Mouse (Mus musculus): ENCODE measurements around the gene P2ry2. TPM values are rescaled to one million over a fixed set of nuclear protein-coding genes. Genes with fewer than 3 reads are reported as not detected.

Gene P2ry2
- total RNA-seq, 2 experiments from 2014 or later, result 0.58 to 0.67 TPM

DNA sequence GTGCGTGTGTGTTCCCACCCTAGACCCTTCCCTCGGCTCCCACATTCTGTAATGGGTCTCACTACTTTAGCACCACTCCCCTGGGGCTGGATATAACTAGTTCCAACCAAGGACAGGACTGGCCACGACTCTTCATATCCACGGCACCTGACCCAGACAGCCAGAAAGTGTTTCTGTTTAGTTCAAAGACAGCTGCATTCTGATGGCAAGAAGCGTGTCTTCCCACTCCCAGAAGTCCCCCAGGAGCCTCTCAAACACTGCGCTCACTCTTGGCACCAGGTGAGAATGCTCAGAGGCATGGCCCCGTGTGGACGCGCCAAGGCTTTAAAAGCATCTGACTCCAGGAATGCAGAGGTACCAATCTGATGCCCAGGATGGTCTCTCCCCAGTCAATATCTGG, 16.3 kb upstream of the P2ry2 start:
- DNase-seq (ENCODE audit: extremely low spot score in 1 of 2, low spot score in 2 of 2), result no peak
- intact Hi-C loops (cut with DNase I), result no loop called here

DNA sequence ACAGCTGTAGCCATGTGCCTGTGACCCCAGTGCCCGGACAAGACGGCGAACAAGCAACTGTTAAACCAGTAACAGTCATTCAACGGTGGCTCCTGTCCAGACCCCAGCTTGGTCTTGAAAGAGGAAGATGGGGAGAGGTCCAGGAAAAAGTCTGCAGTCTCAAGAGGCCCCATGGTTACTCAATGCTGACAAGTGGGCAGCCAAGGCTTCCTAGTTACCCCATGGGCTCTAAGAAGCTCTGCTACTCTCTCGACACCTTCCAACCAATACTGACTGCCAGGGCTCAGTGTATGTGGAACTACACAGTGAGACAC, 15.7 kb upstream of the P2ry2 start:
- DNase-seq (ENCODE audit: extremely low spot score in 1 of 2, low spot score in 2 of 2), result no peak
- intact Hi-C loops (cut with DNase I), result no loop called here

DNA sequence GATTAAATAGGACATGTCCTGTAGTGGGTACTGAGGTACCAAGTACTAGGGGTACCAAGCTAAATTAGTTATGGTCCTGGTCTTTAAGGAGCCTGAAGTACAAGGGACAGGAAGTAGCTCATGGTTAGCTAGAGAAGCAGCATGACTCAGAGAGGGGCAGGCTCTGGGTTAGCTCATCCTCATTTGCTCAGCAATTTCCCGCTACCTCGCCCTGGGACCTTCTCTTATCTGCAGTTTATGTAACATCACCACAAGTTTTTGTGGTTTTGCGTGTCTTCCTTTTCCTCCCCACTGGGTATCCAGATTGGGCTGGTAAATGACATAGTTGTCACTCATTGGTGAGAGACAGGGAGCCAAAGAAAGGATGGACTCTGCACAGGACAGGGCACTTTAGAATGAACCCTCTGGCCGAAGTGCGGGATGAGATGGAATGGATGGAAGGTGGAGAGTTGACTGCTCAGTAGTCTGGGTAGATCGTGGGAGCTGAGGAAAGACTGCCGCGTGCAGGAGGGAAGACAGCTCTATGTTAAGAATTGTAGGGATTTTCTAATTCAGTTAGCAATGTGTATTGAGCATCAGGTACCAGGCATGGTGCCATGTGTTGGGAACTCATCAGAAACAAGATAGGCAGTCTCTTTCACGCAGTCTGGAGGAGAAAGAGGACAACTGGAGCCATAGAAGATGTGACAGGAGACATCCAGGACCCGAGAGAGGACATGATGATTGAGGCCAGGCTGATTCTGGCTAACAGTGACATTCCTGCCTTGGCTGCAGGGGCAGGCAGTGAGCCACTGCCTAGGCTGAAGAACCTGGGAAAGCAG, 15.2 kb upstream of the P2ry2 start:
- intact Hi-C loops (cut with DNase I), result no loop called here
- DNase-seq (ENCODE audit: extremely low spot score in 1 of 2, low spot score in 2 of 2), result no peak

DNA sequence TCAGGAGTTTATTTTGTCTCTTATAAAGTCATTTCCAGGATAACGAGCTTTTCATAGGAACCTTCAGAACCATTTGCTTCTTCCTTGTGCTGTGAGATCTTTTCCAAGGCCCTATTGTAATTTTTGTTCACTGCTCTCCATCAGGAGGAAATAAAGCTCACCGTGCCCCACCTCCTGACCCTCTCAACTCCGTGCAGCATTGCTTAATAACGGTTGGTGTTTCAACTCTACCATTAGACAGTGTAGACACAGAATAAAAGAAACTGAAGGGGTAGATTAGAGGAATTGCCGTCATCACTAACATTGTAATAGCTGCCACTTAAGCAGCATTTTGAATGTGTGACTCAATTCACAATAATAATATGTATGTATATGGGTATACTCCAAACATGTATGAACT, 14.2 kb upstream of the P2ry2 start:
- no peak for DNase-seq (ENCODE audit: extremely low spot score in 1 of 2, low spot score in 2 of 2)
- intact Hi-C loops (cut with DNase I), result no loop called here

DNA sequence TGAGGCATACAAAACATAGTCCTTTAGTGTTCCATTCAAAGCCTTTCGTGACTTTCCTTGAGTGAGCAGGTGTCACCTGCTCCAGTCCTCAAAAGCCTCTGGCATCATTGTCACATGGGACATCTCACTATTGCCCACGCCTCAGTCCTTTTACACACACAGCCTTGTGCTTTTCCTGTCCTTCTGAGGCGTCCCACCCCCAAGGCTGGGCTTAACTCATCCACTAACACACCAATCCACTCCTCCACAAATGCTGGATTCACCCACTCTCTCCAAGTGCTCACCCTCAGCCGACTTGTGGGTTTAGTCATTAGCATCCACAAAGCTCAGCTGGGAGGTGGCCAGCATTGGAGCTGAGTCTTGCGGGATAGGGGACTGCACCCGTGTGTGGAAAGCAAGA, 4.8 kb upstream of the P2ry2 start:
- DNase-seq (ENCODE audit: extremely low spot score in 1 of 2, low spot score in 2 of 2), result no peak
- intact Hi-C loops (cut with DNase I), result no loop called here

DNA sequence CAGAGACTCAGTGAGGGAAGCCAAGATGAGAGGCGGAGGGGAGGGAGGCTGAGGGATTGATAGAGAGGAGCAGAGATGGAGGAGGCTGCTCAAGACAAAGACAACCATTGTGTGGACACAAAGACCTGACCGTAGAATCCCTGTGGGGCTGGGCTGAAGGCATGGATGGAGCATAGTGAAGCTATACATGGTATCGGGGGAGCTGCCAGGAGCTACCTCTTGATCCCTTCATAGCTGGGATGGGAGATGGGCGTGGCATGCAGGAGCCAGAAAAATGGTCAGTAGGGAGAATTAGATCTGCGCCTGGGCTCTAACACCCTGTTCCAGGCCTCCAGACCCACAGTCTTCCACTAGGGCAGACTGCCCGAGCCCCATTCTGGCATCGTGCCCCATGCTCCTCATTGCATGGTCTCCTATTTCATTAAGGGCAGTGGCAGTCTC, 4.4 kb upstream of the P2ry2 start:
- DNase-seq (ENCODE audit: extremely low spot score in 1 of 2, low spot score in 2 of 2), result peak; percentile 40 to 64
- intact Hi-C loops (cut with DNase I), result no loop called here

DNA sequence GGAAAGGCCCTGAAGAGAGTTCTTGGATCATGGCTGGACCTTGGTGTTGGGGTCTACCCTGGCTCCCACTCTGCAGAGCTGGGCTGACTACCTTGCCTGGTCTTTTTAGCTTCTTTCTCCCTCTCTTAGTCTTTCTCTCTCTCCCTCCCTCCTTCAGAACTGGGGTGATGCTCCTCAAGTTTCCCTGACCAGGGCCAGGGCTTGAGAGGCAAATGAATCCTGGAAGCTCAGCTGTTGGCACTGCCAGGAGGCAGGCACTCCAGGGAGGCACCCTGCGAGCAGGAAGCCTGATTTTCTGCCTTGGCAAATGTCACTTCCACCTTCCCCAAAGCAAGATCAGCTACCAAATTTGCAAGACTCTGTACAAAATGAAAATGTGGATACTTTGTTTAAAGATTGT, 2.3 kb upstream of the P2ry2 start:
- no peak for DNase-seq (ENCODE audit: extremely low spot score in 1 of 2, low spot score in 2 of 2)
- intact Hi-C loops (cut with DNase I), result no loop called here

DNA sequence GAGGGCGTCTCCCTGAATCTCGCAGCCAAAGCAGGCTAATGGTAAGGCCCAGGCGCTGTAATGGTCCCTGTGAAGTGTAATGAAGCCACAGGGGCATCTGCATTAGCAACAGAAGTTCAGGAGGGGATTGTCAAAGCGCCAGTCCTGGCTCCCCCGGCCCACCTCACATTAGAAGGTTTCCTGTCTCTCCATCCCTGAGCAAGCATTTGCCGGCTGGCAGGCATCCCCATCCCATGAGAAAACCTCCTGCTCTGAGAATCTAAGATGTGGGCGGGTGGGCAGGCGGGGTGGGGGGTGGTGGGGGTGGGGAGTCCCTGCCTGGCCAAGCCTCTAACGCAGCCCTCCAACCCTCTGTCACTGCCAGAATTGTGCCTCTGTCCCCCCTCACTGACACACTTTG, 1.4 kb upstream of the P2ry2 start:
- intact Hi-C loops (cut with DNase I), result no loop called here
- DNase-seq (ENCODE audit: extremely low spot score in 1 of 2, low spot score in 2 of 2), result no peak

DNA sequence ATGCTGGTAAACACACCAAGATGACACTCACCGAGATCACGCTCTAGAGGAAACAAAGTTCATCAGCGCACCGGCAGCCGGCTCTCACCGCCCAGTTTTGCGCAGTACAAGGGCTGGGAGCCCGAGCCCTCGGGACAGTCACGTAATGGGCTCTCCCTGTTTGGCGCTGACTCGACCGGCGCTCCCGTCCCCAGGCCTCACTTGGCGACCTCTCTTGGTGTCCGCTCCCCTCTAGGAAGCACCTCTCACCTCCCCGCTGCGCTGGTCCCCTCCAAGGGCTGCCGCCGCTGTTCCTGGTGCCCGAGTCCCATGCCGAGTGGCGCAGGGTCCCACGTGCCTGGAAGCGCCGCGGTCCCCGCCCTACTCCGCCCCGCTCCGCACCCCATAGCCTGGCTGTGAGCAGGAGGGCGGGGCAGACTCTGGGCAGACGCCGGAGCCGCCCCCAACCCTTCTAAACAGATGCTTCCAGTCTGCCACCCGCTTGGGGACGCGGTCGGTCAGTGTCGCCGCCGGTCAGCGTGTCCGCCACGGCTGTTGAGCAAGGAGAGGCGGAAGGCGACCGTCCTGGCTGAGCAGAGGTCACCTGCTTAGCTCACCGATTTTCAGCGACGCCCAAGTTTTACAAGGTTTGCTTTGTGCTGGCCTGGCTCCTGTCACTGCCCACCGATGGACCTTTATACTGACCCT, 842 bp downstream of the P2ry2 start:
- intact Hi-C loops (cut with DNase I), result no loop called here
- peak in 1 of 2 experiments; percentile 81 for DNase-seq (ENCODE audit: extremely low spot score in 1 of 2, low spot score in 2 of 2)

DNA sequence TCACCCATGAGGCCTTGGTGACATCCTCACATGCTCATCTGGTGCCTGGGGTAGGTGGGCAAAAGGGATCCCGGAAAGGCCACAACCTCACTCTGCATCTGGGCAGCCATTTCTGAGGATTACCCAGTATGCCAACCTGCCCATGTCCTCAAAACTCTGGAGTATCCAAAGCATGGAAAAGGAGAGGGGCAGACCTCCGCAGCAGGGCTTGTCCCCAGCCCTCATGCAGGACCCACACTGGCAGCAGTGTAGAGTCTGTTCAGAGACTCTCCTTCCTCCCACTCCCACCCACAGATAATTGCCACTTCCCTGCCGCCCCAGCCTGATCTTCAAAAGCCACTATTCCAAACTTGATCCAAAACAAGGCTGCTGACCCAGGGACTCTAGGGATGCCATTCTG, 1.9 kb downstream of the P2ry2 start:
- no peak for DNase-seq (ENCODE audit: extremely low spot score in 1 of 2, low spot score in 2 of 2)
- intact Hi-C loops (cut with DNase I), result no loop called here

DNA sequence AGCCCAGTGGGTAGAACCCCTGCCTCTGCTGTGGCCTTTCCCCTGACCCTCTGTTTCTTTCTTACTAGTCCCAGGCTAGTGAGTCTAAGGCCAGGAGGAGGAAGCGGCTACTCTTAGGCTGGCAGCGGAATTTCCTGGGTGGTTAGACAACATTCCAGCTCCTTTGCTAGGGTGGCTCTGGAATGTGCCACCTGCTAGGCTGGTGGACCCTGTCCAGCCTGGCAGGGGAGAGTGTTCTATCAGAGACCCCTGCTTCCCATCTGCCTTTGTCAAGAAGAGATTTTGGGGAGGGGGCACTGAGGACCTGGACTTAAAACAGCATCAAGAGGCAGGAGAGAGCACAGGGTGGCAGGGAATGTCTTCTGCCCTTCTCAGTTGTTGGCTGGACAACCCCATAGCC, 6.5 kb downstream of the P2ry2 start:
- no peak for DNase-seq (ENCODE audit: extremely low spot score in 1 of 2, low spot score in 2 of 2)
- intact Hi-C loops (cut with DNase I), result no loop called here

DNA sequence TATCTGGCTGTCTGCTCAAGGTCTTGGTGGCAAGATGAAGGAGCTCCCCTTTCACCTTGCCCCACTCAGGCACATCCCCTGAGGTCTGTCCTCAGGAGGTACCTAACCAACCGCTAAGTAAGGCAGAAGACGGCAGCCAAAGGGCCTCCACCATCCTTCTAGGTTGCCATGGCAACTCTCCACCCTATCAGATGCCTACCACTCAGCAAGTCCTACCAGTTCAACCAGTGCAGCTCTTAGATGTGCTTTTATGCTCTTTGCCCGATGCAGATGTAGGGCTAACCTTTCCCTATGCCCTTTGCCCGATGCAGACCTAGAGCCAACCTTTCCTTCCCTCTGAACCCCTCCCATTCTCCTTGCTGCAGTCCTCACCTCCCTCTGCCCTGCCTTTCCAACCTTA, 7.5 kb downstream of the P2ry2 start:
- intact Hi-C loops (cut with DNase I), result no loop called here
- DNase-seq (ENCODE audit: extremely low spot score in 1 of 2, low spot score in 2 of 2), result peak in 1 of 2 experiments; percentile 28

DNA sequence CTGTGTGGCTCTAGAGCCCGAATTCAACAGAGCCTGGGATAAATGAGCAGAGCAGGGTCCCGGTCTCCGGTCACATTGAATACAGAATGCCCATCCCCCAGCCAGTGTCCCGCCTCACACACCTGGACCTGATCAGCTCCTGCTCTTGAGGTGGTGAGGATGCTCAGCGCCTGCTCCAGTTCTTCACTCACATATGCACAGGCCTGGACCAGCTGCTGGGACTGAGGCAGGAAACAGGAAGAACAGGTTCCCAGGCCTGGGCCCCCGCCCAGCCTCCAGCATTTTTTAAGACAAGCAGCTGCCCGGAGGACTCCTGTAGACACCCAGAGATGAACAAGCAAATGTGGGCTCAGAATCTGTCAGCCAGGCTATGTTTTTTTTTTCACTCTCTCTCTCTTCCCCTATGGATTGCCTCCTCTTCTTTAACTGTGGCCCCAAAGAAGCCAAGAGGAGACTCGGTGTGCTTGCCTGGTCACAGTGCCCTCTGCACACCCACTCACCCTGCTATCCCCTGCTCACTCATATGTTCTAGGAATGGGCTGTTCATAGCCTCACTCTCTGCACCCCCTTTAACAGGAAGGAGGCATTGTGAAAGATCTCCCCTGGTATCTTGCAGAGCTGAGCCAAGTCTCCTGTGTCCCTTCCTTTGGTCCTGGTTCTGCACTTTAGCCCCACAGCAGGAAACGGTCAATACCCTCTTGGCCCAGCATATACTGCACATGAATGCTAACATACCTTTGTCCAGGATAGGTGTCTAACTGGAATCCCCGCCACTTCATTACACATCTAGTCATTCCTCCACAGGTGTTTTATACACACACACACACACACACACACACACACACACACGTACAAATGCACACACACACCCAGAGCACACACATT, 9.0 kb downstream of the P2ry2 start:
- intact Hi-C loops (cut with DNase I), result no loop called here
- DNase-seq (ENCODE audit: extremely low spot score in 1 of 2, low spot score in 2 of 2), result no peak

DNA sequence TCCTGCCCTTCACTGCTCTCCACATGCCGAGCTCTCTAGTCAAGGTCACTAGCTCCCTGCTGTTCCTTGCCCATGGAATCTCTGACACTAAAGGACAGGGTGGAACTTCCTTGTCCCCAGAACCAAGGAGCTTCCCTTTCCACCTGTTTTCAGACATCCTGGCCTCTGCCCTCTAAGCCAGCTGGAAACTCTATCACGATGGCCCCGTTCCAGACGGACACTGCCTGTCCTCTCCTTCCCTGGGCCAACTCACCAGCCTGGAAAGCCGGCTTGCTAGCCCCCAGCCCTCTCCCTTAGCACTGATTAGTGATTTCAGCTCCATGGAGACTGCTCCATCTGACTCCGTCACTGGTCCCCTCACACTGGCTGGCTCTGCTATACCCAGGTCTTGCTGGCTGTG, 10.4 kb downstream of the P2ry2 start:
- no peak for DNase-seq (ENCODE audit: extremely low spot score in 1 of 2, low spot score in 2 of 2)
- intact Hi-C loops (cut with DNase I), result no loop called here

DNA sequence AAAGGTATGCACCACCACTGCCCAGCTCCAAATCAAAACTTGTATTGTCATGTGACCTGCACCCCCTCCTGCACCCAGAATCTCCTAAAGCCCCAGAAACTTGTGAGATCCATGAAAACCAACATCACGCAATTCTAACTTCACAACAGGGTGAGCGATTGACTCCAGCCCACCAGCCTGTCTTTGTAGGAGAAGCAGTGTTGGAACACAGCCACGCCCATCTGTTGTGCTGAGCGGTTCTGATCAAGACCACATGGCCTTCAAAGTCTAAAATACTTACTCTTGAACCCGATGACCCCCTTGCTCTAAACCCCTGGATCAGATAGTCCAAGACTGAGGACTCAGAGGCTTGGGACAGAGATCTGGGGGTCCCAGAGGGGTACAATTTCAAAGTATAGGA, 13.0 kb downstream of the P2ry2 start:
- intact Hi-C loops (cut with DNase I), result no loop called here
- DNase-seq (ENCODE audit: extremely low spot score in 1 of 2, low spot score in 2 of 2), result no peak

DNA sequence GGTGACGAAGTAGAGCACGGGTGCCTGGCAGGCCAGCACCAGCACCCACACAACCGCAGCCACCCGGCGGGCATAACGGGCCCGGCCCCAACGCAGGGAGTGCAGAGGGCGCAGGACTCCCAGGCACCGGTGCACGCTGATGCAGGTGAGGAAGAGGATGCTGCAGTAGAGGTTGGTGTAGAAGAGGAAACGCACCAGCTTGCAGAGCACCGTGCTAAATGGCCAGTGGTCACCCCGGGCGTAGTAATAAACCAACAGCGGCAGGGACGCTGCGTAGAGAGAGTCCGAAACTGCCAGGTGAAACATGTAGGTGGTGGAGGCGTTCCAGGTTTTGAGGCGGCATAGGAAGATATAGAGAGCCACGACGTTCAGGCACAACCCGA, 14.1 kb downstream of the P2ry2 start:
- DNase-seq (ENCODE audit: extremely low spot score in 1 of 2, low spot score in 2 of 2), result no peak
- intact Hi-C loops (cut with DNase I), result no loop called here

DNA sequence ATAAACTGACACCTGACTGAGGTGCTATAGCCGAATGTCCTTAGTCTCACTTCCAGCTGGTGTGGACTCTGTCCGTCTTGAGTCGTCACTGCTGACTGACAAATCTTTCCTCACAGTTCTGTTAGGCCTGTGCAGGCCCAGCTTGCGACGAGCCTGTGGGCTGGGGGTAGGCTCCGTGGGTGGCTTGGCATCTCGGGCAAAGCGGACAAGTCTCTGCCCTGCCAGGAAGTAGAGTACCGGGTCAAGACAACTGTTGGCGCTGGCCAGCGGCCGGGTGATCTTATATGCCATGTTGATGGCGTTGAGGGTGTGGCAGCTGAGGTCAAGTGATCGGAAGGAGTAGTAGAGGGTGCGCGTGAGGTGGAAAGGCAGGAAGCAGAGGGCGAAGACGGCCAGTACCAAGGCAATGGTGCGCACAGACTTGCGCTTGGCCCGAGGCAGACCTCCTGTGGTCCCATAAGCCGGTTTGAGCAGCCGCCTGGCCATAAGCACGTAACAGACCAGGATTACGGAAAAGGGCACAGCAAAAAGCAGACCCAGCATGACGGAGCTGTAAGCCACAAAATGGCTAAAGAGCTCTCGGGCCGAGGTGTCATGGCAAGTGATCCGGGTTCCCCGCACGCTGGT, 14.6 kb downstream of the P2ry2 start:
- intact Hi-C loops (cut with DNase I), result no loop called here
- DNase-seq (ENCODE audit: extremely low spot score in 1 of 2, low spot score in 2 of 2), result no peak

DNA sequence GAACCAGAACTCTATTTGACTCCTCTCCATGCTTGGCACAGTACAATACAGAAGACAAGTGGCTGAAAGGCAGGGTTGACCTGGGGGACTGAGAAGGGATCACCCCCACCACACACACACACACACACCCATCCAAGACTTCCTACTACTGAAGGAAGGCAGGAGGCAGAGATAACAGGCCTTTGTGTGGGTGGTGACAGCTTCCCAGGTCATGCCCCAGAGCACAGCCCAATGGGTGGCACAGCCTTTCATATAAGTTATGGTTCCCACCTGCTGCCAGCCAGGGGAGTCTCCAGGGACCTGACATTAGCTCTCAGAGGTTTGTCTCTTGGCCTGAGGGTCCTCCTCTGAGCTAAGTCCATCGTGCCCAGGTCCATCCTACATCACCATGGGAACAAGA, 15.5 kb downstream of the P2ry2 start:
- intact Hi-C loops (cut with DNase I), result no loop called here
- DNase-seq (ENCODE audit: extremely low spot score in 1 of 2, low spot score in 2 of 2), result no peak

DNA sequence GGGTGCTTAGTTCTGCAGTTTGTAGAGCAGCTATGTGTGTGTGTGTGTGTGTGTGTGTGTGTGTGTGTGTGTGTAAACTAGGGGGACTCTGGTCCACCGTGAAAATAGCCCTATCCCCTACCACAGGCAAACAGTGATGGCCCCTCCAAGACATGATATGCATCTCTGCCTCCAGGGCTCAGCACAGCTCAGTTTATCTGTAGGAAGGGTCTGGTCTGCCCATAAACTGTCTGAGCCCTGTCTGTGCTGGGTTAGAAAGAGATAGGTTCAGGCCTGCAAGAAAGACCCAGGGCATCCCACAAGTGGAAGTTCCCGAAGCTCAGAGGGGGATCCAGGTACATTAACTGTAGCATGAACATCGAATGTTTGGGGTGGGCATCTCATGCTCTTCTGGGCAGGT, 16.7 kb downstream of the P2ry2 start:
- intact Hi-C loops (cut with DNase I), result no loop called here
- DNase-seq (ENCODE audit: extremely low spot score in 1 of 2, low spot score in 2 of 2), result no peak

Measured in left cerebral cortex, postnatal 10 days (tissue).